Mouse (Mus musculus) MEL (cell line): ENCODE measurements at regions not wholly inside any gene's neighbourhood (a gene's known extent, or its start where the extent isn't known, plus 50 kb on each side); places are given as distances from the start of the nearest gene placed in this dataset.

ENCODE experiments used
- DNase-seq: peaks from one replicate; pipeline ENCODE4 v3.0.0; 2011; ENCODE audit warnings: low read depth, low spot score
- H3K27ac ChIP-seq: 2 replicates; pipeline ENCODE4 v1.5.1; 2012; ENCODE audit warnings: low read depth, mild to moderate bottlenecking, control low read depth, low read length, moderate library complexity; ENCODE audit not compliant: control insufficient read depth
- H3K27me3 ChIP-seq, 2 experiments: fragments of 150-350 bp in 1 of 2; sonication (generic) in 1 of 2; 2 replicates each; pipeline ENCODE4 v1.6.1; 2012; ENCODE audit warnings: low read length in 2 of 2, mild to moderate bottlenecking in 2 of 2, improper control_type of control experiment in 1 of 2, moderate library complexity in 1 of 2; ENCODE audit not compliant: insufficient read depth in 2 of 2, control insufficient read depth in 1 of 2
- H3K36me3 ChIP-seq, 2 experiments: 2 replicates each; pipeline ENCODE4 v1.6.1; 2012 to 2014; ENCODE audit warnings: low read length in 2 of 2, improper control_type of control experiment in 1 of 2, inconsistent platforms in 1 of 2, mild to moderate bottlenecking in 1 of 2; ENCODE audit not compliant: insufficient read depth in 2 of 2, control insufficient read depth in 1 of 2
- H3K4me1 ChIP-seq, 2 experiments: fragments of 150-350 bp in 1 of 2; sonication (generic) in 1 of 2; 2 replicates each; pipeline ENCODE4 v1.6.1; 2012; ENCODE audit warnings: low read length in 2 of 2, improper control_type of control experiment in 1 of 2, mild to moderate bottlenecking in 1 of 2; ENCODE audit not compliant: insufficient read depth in 2 of 2, control insufficient read depth in 1 of 2
- H3K4me3 ChIP-seq, 2 experiments: fragments of 150-350 bp in 1 of 2; sonication (generic) in 1 of 2; 2 replicates each; pipeline ENCODE4 v1.5.1; 2012; ENCODE audit warnings: low read depth in 2 of 2, low read length in 2 of 2, mild to moderate bottlenecking in 2 of 2, moderate library complexity in 2 of 2, control low read depth in 1 of 2, improper control_type of control experiment in 1 of 2; ENCODE audit not compliant: control insufficient read depth in 1 of 2, insufficient read depth in 1 of 2
- H3K79me2 ChIP-seq: 2 replicates; pipeline ENCODE4 v1.6.1; 2012; ENCODE audit warnings: mild to moderate bottlenecking, low read length, moderate library complexity; ENCODE audit not compliant: control insufficient read depth, poor library complexity, insufficient read depth
- H3K9ac ChIP-seq: 2 replicates; pipeline ENCODE4 v1.6.1; 2012; ENCODE audit warnings: low read depth, mild to moderate bottlenecking, control low read depth, low read length, moderate library complexity; ENCODE audit not compliant: control insufficient read depth, poor library complexity, severe bottlenecking
- H3K9me3 ChIP-seq: fragments of 150-350 bp; sonication (generic); replicated peaks from 2 replicates; pipeline ENCODE4 v1.6.1; 2012; ENCODE audit warnings: mild to moderate bottlenecking, low read length, improper control_type of control experiment, moderate library complexity; ENCODE audit not compliant: insufficient read depth
- CHD1 ChIP-seq: IDR thresholded peaks from 2 replicates; pipeline ENCODE4 v1.6.1; 2012; ENCODE audit warnings: low read depth, mild to moderate bottlenecking, inconsistent platforms, low read length, improper control_type of control experiment
- CHD2 ChIP-seq: IDR thresholded peaks from 2 replicates; pipeline ENCODE4 v1.6.1; 2011; ENCODE audit warnings: low read length, improper control_type of control experiment
- CTCF ChIP-seq, 3 experiments: IDR thresholded peaks in 2 of 3; conservative IDR thresholded peaks in 1 of 3; 2 replicates each; pipeline ENCODE4 v1.5.1; 2011 to 2012; ENCODE audit warnings: low read length in 3 of 3, low read depth in 2 of 3, mild to moderate bottlenecking in 2 of 3, improper control_type of control experiment in 1 of 3, inconsistent platforms in 1 of 3, mixed read lengths in 1 of 3, moderate library complexity in 1 of 3; ENCODE audit not compliant: control insufficient read depth in 1 of 3, insufficient read depth in 1 of 3, poor library complexity in 1 of 3, severe bottlenecking in 1 of 3
- ETS1 ChIP-seq: IDR thresholded peaks from 2 replicates; pipeline ENCODE4 v1.6.1; 2012; ENCODE audit warnings: low read depth, mild to moderate bottlenecking, inconsistent platforms, low read length, improper control_type of control experiment, moderate library complexity
- GATA1 ChIP-seq: IDR thresholded peaks from 2 replicates; pipeline ENCODE4 v1.6.1; 2011; ENCODE audit warnings: low read depth, low read length, improper control_type of control experiment
- MAFK ChIP-seq: IDR thresholded peaks from 2 replicates; pipeline ENCODE4 v1.6.1; 2011; ENCODE audit warnings: low read depth, mild to moderate bottlenecking, low read length, improper control_type of control experiment, borderline replicate concordance
- MAZ ChIP-seq: IDR thresholded peaks from 2 replicates; pipeline ENCODE4 v1.6.1; 2012; ENCODE audit warnings: low read depth, mild to moderate bottlenecking, inconsistent platforms, low read length, improper control_type of control experiment
- MEF2A ChIP-seq: IDR thresholded peaks from 2 replicates; pipeline ENCODE4 v1.6.1; 2014; ENCODE audit warnings: low read depth, mild to moderate bottlenecking, inconsistent platforms, low read length, improper control_type of control experiment; ENCODE audit not compliant: poor library complexity, insufficient replicate concordance, severe bottlenecking; ENCODE audit errors: extremely low read depth
- MYB ChIP-seq: IDR thresholded peaks from 2 replicates; pipeline ENCODE4 v1.6.1; 2011; ENCODE audit warnings: mild to moderate bottlenecking, low read depth, low read length, improper control_type of control experiment
- TCF12 ChIP-seq: IDR thresholded peaks from 2 replicates; pipeline ENCODE4 v1.6.1; 2014; ENCODE audit warnings: low read depth, mild to moderate bottlenecking, inconsistent platforms, low read length, improper control_type of control experiment, moderate library complexity
- USF2 ChIP-seq, 2 experiments: IDR thresholded peaks; 2 replicates each; pipeline ENCODE4 v1.6.1; 2011 to 2012; ENCODE audit warnings: improper control_type of control experiment in 2 of 2, low read length in 2 of 2, borderline replicate concordance in 1 of 2, inconsistent platforms in 1 of 2, low read depth in 1 of 2, mild to moderate bottlenecking in 1 of 2; ENCODE audit not compliant: insufficient read depth in 1 of 2
- ZC3H11A ChIP-seq: IDR thresholded peaks from 2 replicates; pipeline ENCODE4 v1.6.1; 2012; ENCODE audit warnings: low read depth, mild to moderate bottlenecking, inconsistent platforms, low read length, improper control_type of control experiment
- ZNF384 ChIP-seq: IDR thresholded peaks from 2 replicates; pipeline ENCODE4 v1.6.1; 2012; ENCODE audit warnings: low read depth, mild to moderate bottlenecking, inconsistent platforms, low read length, improper control_type of control experiment

- Histone ChIP-seq H3K4me1 (no peaks in the 10 kb centered on the region), H3K79me2 (no peaks in the 10 kb centered on the region), H3K27me3 (no peaks in the 10 kb centered on the region), H3K9me3 (no peaks in the 10 kb centered on the region), H3K27ac (no peak overlapping the region), H3K36me3 (no peaks in the 10 kb centered on the region), H3K9ac (no peak overlapping the region)
- no peak for TF ChIP-seq CTCF (IDR thresholded peaks at IDR 0.05 in 2 of 3, conservative IDR thresholded peaks at IDR 0.05 in 1 of 3; ENCODE audit: control insufficient read depth in 1 of 3, insufficient read depth in 1 of 3, low read depth in 2 of 3, low read length in 3 of 3, poor library complexity in 1 of 3, severe bottlenecking in 1 of 3)
- TF ChIP-seq, all 39 proteins: peak for 0
- H3K4me3 ChIP-seq = no peak overlapping the region
- no peak for DNase-seq
Observed at GRCm38 (mm10) chrX:11463955-11464511, 136.4 kb downstream of the H2al1j start.

GRCm38 (mm10) chrX:11466191-11466590, 138.6 kb downstream of the H2al1j start:
- Histone ChIP-seq H3K79me2 (no peaks in the 10 kb centered on the region), H3K9me3 (no peaks in the 10 kb centered on the region), H3K27ac (no peak overlapping the region), H3K27me3 (no peaks in the 10 kb centered on the region), H3K9ac (no peak overlapping the region), H3K36me3 (no peaks in the 10 kb centered on the region), H3K4me3 (no peak overlapping the region), H3K4me1 (no peaks in the 10 kb centered on the region)
- no peak for DNase-seq
- TF ChIP-seq CHD2 = no peak
- TF ChIP-seq CTCF (IDR thresholded peaks at IDR 0.05 in 2 of 3, conservative IDR thresholded peaks at IDR 0.05 in 1 of 3; ENCODE audit: control insufficient read depth in 1 of 3, insufficient read depth in 1 of 3, low read depth in 2 of 3, low read length in 3 of 3, poor library complexity in 1 of 3, severe bottlenecking in 1 of 3) = no peak
- TF ChIP-seq CHD1 = no peak
- no peak for TF ChIP-seq ZC3H11A
- TF ChIP-seq MEF2A = no peak
- TF ChIP-seq MAFK = no peak
- TF ChIP-seq MAZ = no peak
- TF ChIP-seq ZNF384 = no peak
- no peak for TF ChIP-seq USF2 (IDR thresholded peaks at IDR 0.05; ENCODE audit: borderline replicate concordance in 1 of 2, insufficient read depth in 1 of 2, low read depth in 1 of 2, low read length in 2 of 2)

- TF ChIP-seq CHD2 (no peak), GATA1 (no peak), CHD1 (no peak), MYB (no peak), TCF12 (no peak), ETS1 (no peak)
- TF ChIP-seq, all 39 proteins: peak for 0
- no peaks in the 10 kb centered on the region for H3K79me2 ChIP-seq
- H3K9me3 ChIP-seq = no peaks in the 10 kb centered on the region
- no peak for DNase-seq
- H3K4me1 ChIP-seq = no peaks in the 10 kb centered on the region
- H3K36me3 ChIP-seq = no peaks in the 10 kb centered on the region
- H3K4me3 ChIP-seq = no peak overlapping the region
- H3K9ac ChIP-seq = no peak overlapping the region
- no peaks in the 10 kb centered on the region for H3K27me3 ChIP-seq
- H3K27ac ChIP-seq = no peak overlapping the region
Observed at GRCm38 (mm10) chrX:11479696-11480339, 152.2 kb downstream of the H2al1j start.
